Mouse (Mus musculus): ENCODE results near the gene Polg2. TPM values are rescaled to one million over a fixed set of nuclear protein-coding genes. Genes with fewer than 3 reads are reported as not detected.

The Polg2 gene
- polyA plus RNA-seq, 1 experiment from 2014 or later: 3.8 TPM

GRCm38 (mm10) chr11:106723611-106724125 lies 55.7 kb downstream of the Polg2 start:
- H3K4me3 ChIP-seq (replicated peaks): no peak overlapping the region
- H3K4me1 ChIP-seq (replicated peaks): peaks cover 22% of the 10 kb centered on the region
- no peaks in the 10 kb centered on the region for H3K9me3 ChIP-seq (replicated peaks)
- H3K4me2 ChIP-seq: no peak overlapping the region
- no peaks in the 10 kb centered on the region for H3K36me3 ChIP-seq (replicated peaks)
- no peak overlapping the region for H3K27ac ChIP-seq (replicated peaks)
- no peak for ATAC-seq (ENCODE audit: insufficient read depth)
- WGBS (ENCODE audit: insufficient replicate concordance): 79% methylated on average over 15 of the region's 15 CpGs
- H3K27me3 ChIP-seq: no peaks in the 10 kb centered on the region
- H3K9ac ChIP-seq: no peak overlapping the region

DNA sequence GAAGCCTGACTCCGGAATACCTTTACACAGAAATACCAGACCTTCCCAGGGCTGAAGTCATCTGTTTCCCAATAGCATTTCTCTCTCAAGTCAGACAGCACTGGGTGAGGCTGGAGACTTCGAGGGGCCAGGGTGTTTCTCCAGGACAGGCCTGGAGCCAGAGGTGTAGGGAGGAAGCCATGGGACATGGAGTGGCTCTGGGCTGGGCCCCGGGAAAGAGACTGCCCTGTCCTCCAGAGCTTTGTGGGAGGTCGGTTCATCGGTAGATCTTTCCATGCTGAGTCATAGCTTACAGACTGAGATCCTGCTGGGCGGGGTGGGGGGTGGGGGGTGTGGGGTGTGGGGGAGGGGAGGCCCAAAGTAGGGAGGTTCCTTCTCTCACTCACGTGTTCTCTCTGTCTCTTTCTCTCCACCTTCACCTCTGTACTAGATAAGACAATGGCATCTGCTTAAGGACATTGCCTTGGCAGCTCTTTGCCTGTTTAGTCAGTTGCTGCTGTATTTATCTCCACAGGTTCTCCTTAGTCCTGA lies 56.4 kb downstream of the Polg2 start:
- Histone ChIP-seq H3K4me3 (replicated peaks) (no peak overlapping the region), H3K36me3 (replicated peaks) (no peaks in the 10 kb centered on the region), H3K27me3 (no peaks in the 10 kb centered on the region), H3K9ac (no peak overlapping the region), H3K9me3 (replicated peaks) (no peaks in the 10 kb centered on the region), H3K27ac (replicated peaks) (peak overlapping the region; percentile 20; the same call in 1 of the 2 replicates), H3K4me1 (replicated peaks) (peaks cover 15% of the 10 kb centered on the region), H3K4me2 (peak overlapping the region; percentile 14; the same call in 1 of the 2 replicates)
- WGBS (ENCODE audit: insufficient replicate concordance): 11% methylated on average over 7 of the region's 7 CpGs
- peak; percentile 60 for ATAC-seq (ENCODE audit: insufficient read depth)

DNA sequence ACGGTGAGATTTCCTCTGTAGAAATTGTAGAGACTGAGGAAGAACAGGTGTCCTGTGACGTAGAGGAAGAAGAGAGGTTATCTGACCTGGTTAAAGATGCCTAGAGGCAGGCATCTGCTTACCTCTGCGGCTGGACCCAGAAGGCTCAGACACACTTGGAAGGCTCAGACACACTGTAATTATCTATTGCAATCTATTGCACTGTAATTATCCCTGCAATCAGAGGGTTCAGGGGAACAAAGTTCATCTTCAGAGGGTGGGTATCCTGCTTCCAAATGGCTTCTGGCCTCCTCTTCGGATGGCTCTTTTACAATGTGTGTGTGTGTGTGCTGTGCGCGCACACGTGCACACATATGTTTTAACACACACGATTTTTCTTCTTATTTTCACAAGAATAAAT lies 59.0 kb downstream of the Polg2 start:
- no peak overlapping the region for H3K27ac ChIP-seq (replicated peaks)
- H3K4me2 ChIP-seq: no peak overlapping the region
- H3K36me3 ChIP-seq (replicated peaks): no peaks in the 10 kb centered on the region
- WGBS (ENCODE audit: insufficient replicate concordance): 78% methylated on average over 8 of the region's 8 CpGs
- ATAC-seq (ENCODE audit: insufficient read depth): no peak
- no peaks in the 10 kb centered on the region for H3K27me3 ChIP-seq
- H3K4me3 ChIP-seq (replicated peaks): no peak overlapping the region
- no peaks in the 10 kb centered on the region for H3K9me3 ChIP-seq (replicated peaks)
- peaks cover 28% of the 10 kb centered on the region for H3K4me1 ChIP-seq (replicated peaks)
- H3K9ac ChIP-seq: no peak overlapping the region

Small RNA genes lying within 50 kb of the gene (microRNA-seq; reads per million reads assigned to microRNA genes)
- gene Gm25994 (not detected), gene Mir3064 (12.4 reads per million, percentile 29 among the genes with 10 or more reads in this experiment)

Other genes starting within 250 kb of the Polg2 start
- gene Tex2, start 166.1 kb downstream of the Polg2 start, polyA plus RNA-seq (2015; fragmentation: Nextera tagmentation; extraction: Ambion mirVana): 9.2 and 10.2 TPM in 2 replicates
- gene Pecam1, start 28.9 kb downstream of the Polg2 start, polyA plus RNA-seq (2015; fragmentation: Nextera tagmentation; extraction: Ambion mirVana): 7.0 and 7.8 TPM in 2 replicates
- 2.8 and 3.2 TPM in 2 replicates for gene Milr1, start 28.3 kb downstream of the Polg2 start, polyA plus RNA-seq (2015; fragmentation: Nextera tagmentation; extraction: Ambion mirVana)
- 114 and 115 TPM in 2 replicates for gene Ddx5, start 9.6 kb upstream of the Polg2 start, polyA plus RNA-seq (2015; fragmentation: Nextera tagmentation; extraction: Ambion mirVana)
- 7.8 and 9.1 TPM in 2 replicates for gene Cep95, start 9.7 kb upstream of the Polg2 start, polyA plus RNA-seq (2015; fragmentation: Nextera tagmentation; extraction: Ambion mirVana)
- gene Smurf2, start 141.2 kb upstream of the Polg2 start, polyA plus RNA-seq (2015; fragmentation: Nextera tagmentation; extraction: Ambion mirVana): 2.7 and 3.2 TPM in 2 replicates
- gene Kpna2, start 220.0 kb upstream of the Polg2 start, polyA plus RNA-seq (2015; fragmentation: Nextera tagmentation; extraction: Ambion mirVana): 246 and 250 TPM in 2 replicates
- gene 1810010H24Rik, start 246.1 kb upstream of the Polg2 start, polyA plus RNA-seq (2015; fragmentation: Nextera tagmentation; extraction: Ambion mirVana): 4.5 and 5.6 TPM in 2 replicates